Mouse (Mus musculus) ES-CJ7 (cell line): ENCODE data around the gene Tenm3.

Experiments
- DNase-seq: peaks from one replicate; pipeline ENCODE4 v3.0.0; 2011; ENCODE audit warnings: low read depth, low spot score

Gene Tenm3

GRCm38 (mm10) chr8:48742741-48743140 lies 101.0 kb downstream of the Tenm3 start:
- no peak for DNase-seq

GRCm38 (mm10) chr8:48740951-48741350 lies 102.8 kb downstream of the Tenm3 start:
- DNase-seq, result peak; percentile 29

GRCm38 (mm10) chr8:48740147-48740881 lies 103.4 kb downstream of the Tenm3 start:
- DNase-seq, result peak; percentile 56

- DNase-seq, result peak; percentile 41
Observed at GRCm38 (mm10) chr8:48733731-48734130, 110.0 kb downstream of the Tenm3 start.

- no peak for DNase-seq
Observed at GRCm38 (mm10) chr8:48733057-48733456, 110.7 kb downstream of the Tenm3 start.

GRCm38 (mm10) chr8:48730701-48731100 lies 113.0 kb downstream of the Tenm3 start:
- DNase-seq, result no peak

- peak; percentile 93 for DNase-seq
Observed at GRCm38 (mm10) chr8:48728833-48729690, 114.7 kb downstream of the Tenm3 start.

- peak; percentile 68 for DNase-seq
Observed at GRCm38 (mm10) chr8:48728006-48728405, 115.7 kb downstream of the Tenm3 start.

- DNase-seq, result peak; percentile 66
Observed at GRCm38 (mm10) chr8:48722744-48723143, 121.0 kb downstream of the Tenm3 start.

- DNase-seq, result peak; percentile 34
Observed at GRCm38 (mm10) chr8:48722318-48722717, 121.4 kb downstream of the Tenm3 start.

GRCm38 (mm10) chr8:48721376-48721775 lies 122.4 kb downstream of the Tenm3 start:
- peak; percentile 39 for DNase-seq

- no peak for DNase-seq
Observed at GRCm38 (mm10) chr8:48715616-48716015, 128.1 kb downstream of the Tenm3 start.

GRCm38 (mm10) chr8:48706666-48707065 lies 137.1 kb downstream of the Tenm3 start:
- DNase-seq, result no peak

- no peak for DNase-seq
Observed at GRCm38 (mm10) chr8:48704885-48705515, 138.8 kb downstream of the Tenm3 start.

GRCm38 (mm10) chr8:48704485-48704884 lies 139.3 kb downstream of the Tenm3 start:
- no peak for DNase-seq

GRCm38 (mm10) chr8:48690665-48691395 lies 152.9 kb downstream of the Tenm3 start:
- DNase-seq, result no peak

GRCm38 (mm10) chr8:48688706-48689105 lies 155.0 kb downstream of the Tenm3 start:
- no peak for DNase-seq

- DNase-seq, result no peak
Observed at GRCm38 (mm10) chr8:48688188-48688587, 155.6 kb downstream of the Tenm3 start.

- DNase-seq, result no peak
Observed at GRCm38 (mm10) chr8:48673476-48673875, 170.3 kb downstream of the Tenm3 start.

- DNase-seq, result no peak
Observed at GRCm38 (mm10) chr8:48672471-48672870, 171.3 kb downstream of the Tenm3 start.

GRCm38 (mm10) chr8:48671318-48671717 lies 172.4 kb downstream of the Tenm3 start:
- no peak for DNase-seq

- DNase-seq, result no peak
Observed at GRCm38 (mm10) chr8:48670895-48671294, 172.9 kb downstream of the Tenm3 start.
